Mouse (Mus musculus) regulatory T cell (primary cell): ENCODE measurements around the gene Magea10.

ENCODE experiments used
- in situ Hi-C: fragments of 300-600 bp; cut with MboI, MseI; formaldehyde crosslinking; loops from one replicate; pipeline ENCODE4 v1.15.1; 2025; ENCODE audit warnings: high pct_unique_total_duplicates

Gene Magea10

DNA sequence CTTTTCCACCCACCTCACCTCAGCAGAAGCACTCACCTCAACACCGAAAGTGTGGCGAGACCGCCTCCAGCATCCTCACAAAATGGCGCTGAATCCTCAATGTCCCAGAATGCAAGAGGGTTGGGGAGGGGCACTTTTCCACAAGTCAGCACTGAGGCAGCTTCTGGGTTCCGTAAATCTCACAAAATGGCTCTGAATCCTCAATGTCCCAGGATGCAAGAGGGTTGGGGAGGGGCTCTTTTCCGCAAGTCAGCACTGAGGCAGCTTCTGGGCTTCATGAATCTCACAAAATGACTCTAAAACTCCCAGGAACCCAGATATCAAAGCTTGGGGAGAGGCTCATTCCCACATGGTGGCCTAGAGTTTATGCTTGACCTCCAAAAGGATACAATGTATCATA is at the start of gene Magea10:
Magea10 (minus strand) TSS at position 101 of the 400 bp plus-strand sequence.
- in situ Hi-C loops = no loop called here

DNA sequence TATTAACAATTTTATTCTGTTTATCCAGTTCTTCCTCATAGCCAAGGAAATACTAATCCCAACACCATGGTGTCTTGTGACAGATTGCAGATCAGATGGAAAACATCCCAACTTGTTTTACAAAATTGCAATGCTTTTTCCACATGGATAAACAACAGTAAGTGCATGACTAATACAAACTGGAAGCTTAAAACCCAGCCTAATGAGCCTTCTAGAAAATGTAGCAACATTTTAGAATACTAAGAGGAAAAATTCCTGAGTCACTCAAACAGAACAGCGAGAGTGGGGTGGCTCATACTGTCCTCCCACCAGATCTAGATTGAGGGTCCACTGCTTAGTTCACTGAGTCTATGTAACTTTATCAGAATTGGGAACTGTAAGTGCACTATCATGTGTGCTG is 4.7 kb downstream of the Magea10 start:
- in situ Hi-C loops = no loop called here
